Mouse (Mus musculus) NIH3T3 (cell line): Measurements from ENCODE around the gene Krt4.

Experiments used
- DNase-seq: peaks from one replicate; pipeline ENCODE4 v3.0.0-alpha.2; 2012; ENCODE audit warnings: low read depth

The Krt4 gene

DNA sequence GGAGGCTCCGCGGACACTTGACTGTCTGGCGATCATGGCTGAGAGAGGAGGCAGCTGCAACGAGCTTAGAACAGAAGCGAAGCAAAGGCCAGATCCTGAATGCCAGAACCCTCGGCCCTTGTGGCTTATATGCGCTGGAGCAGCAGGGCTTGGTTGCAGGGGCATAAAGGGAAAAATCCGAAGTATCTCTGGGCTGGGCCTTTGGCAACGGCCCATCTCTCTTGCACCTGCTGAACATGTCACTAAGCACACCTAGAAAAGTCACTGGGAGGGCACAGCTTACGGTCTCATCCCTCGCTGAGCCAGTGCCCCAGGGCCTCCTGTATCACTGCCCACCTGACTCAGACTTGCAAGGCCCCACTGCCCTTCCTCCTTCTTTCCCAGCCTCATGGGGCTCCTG, at the start of gene Krt4:
Krt4 (minus strand) TSS at position 101 of the 400 bp plus-strand sequence.
- no peak for DNase-seq

GRCm38 (mm10) chr15:101973414-101974077, 49.0 kb upstream of the Krt4 start:
- DNase-seq = peak; percentile 97

DNA sequence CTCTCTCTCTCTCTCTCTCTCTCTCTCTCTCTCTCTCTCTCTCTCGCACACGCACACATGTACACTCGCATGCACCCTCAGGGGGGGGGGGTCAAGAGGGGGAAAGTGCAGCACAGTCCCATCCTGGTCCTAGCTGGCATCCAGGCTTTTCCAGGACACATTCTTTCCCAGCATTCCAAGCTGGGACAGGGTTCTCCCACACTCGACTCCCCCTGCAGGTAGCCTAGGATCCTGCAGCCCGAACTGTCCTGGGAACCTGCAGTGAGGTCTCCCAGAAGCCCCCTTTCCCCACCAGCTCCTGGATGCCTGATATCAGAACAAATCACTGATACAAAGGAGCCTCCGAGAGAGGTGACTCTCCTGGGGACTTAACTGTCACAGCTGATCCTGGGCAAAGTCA, 46.0 kb upstream of the Krt4 start:
- peak; percentile 64 for DNase-seq

GRCm38 (mm10) chr15:101966808-101967207, 42.3 kb upstream of the Krt4 start:
- DNase-seq = no peak

- no peak for DNase-seq
These were observed 34.4 kb upstream of the Krt4 start for GRCm38 (mm10) chr15:101958891-101959290.

DNA sequence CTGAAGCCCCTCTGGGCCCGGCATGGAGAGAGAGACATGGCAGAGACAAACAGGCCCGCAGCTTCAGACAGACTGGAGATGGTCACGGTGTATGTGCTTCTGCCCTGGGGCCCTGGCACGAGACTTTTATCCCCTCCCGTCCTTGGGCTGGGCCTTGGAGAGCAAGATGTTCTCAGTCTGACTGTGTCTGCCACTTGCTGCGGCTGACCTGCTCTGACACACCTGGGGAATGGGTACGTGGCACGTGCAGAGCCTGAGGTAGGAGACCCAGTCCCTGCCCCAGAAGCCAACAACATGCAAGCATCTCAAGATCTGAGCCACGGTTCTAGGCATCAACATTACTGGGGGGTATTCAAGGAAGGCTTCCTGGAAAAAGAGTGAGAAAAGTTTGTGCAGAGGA, 29.7 kb upstream of the Krt4 start, which contains the start of gene Krt78:
Krt78 (minus strand) TSS at position 101 of the 400 bp plus-strand sequence.
- no peak for DNase-seq

- DNase-seq = no peak
These were observed 28.4 kb upstream of the Krt4 start for GRCm38 (mm10) chr15:101952733-101953474.

DNA sequence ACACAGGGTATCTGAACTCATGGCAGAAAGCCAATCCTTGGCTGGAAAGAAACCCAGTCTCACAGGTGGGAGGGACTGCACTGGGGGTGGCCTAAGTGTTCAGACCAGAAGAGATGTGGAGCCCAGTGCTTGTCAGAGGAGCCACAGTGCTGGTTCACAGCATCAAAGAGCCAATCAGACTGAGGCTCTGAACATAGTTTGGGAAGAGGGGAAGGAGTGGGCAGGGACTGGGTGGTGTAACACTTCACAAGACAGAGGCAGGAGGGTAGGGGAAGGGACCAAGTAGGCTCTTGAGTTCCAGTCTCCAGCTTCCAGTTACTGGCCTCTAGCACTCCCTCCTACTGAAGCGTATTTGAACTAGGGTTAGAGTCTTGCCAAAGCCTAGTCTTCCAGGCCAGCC, 20.9 kb upstream of the Krt4 start:
- DNase-seq = no peak

- peak; percentile 60 for DNase-seq
These were observed 17.4 kb upstream of the Krt4 start for GRCm38 (mm10) chr15:101941948-101942347.

DNA sequence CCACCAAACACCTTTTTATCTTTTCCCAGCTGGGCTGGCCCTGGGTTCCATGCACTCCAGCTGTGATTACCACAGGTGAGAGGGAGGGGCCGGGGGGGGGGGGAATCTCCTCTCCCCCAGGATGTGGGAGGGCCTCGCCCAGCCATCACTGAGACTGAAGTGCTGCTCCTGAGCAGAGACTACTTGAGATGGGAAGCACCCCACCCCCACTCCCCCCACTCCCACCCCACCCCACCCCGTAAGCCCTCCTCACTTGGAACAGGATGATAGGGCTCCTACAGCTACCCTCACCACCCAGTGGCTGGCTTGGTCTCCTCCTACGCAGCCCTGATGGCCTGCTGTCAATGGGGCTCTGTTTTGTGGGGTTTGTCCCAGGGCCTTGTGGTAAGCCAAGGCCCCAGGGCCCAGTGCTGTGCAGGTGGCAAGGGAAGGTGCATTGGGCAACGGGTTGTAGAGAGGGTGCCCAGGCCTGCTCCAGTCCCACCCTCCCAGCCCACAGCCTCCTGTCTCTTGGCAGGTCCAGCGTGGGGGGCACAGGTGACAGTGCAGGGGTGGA, 15.8 kb upstream of the Krt4 start, which contains the start of gene Krt79:
Krt79 (minus strand) TSS at position 51 of the 556 bp plus-strand sequence.
- no peak for DNase-seq

DNA sequence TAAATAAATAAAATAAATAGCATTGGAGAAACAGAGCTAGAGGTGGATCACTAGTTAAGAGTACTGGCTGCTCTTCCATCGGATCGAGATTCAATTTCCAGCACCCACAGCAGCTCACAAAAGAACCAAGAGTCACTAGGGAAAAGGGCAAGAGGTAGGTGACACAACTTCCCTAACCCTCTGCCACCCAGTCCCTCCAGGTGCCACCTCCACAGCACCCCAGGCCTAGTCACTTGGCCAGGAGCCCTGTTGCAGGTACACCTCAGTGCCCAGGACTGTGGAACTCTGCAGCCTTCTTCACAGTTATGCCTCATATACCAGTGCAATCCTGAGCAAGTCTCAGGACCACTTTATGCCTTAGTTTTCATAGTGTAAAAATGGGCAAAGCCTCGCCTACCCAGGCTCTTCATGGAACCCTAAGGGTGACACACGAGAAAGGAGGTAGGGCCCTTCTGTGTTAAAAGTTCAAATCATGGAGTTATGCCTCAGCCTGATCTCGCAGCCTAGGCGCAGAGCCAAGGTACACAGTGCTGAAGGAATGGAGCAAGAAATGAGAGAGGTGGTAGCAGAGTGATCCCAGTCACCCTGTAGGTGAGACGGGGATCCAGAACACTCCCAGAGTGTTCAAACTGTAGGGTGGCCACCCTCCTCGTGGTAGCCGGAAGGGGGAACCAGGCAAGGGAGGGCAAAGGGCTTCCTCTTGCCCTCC, 14.2 kb upstream of the Krt4 start:
- peak; percentile 31 for DNase-seq

DNA sequence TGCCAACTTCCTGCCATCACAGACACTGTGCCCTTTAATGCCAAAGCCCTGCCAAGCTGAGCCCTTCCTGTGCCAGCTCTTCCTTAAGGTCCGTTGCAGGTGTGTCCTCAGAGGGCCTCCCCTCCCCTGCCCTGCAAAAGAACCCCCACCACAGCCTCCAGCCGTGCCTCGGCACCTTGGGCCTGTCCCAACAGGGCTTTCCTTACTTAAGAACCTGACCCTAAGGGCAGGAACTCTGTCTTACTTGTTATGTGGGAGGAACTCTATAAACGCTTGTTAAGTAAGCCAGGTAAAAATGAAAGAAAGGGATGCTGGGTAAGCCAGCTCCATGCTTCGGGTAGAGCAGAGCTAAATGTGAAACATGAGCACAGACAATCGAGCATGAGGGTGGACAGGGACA, 8.5 kb upstream of the Krt4 start:
- no peak for DNase-seq

- no peak for DNase-seq
These were observed 5.1 kb upstream of the Krt4 start for GRCm38 (mm10) chr15:101929666-101930065.

- DNase-seq = no peak
These were observed 4.6 kb upstream of the Krt4 start for GRCm38 (mm10) chr15:101929087-101929486.

DNA sequence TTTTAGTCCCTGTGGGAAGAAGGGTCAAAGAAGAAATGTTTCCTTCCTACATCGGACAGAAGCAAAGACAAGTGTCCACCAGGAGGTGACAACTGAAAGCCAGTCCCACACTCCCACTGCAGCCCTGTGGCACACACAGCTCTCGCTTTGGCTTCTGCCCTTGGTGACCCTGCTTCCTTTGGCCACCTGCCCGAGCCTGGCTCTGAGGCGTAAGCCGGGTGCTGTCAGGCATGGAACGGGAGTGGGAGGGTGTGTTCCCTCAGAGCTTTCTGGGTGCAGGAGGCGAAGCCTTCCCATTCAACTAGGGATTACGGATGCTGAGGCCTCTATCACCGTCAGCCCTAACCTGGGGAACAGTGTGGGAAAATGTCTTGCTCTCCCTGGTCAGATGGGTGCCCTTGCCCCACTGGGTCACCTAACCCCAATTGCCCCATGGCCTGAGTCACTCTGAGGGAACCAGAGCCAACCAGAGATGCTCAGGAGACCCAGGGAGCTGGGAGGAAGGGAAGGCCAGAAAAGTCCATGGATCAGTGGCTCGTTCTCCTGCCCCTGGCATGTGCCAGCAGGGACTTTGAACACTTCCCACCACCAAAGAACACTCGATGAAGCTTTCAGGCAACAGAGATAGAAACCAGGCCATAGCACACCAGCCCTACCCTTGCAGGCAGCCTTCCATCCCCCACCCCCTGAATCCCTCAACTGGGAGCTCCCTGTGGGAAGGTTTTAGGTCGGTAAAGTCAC, 3.0 kb upstream of the Krt4 start:
- peak; percentile 16 for DNase-seq

DNA sequence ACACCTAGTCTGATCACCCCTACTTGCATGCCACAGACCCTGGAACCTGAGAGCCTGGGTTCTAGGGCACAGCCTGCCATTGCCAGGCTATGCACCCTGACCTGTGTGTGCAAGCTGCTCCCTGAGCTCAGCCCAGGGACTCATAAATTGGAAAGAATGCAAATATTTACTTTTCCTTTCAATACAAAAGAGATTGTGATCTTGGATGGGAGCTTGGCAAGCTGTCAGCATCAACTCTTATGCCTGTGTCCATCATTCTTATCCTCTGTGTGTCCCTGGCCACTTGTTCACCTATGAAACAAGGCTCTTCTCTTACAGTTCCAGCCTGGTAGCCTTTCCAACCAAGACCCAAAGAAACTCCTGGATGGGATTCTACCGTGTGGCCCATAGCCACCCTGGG, 506 bp upstream of the Krt4 start:
- DNase-seq = no peak

DNA sequence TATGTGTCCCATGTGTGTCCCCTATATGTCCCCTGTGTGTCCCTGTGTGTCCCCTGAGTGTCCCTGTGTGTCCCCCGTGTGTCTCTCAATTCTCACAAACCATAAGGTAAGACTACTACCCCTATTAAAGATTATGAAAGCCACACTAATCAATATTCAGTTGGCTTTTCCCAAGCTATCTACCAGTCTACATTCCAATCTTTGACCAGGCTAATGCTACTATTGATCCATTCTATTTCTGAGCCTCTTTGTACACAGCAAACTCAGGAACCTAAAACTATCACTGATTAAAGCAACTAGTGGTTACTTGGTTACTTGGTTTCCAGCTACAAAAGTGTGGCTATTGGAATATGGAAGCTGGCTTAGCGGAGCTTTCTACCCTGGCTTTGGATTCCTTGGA, 2.2 kb downstream of the Krt4 start:
- DNase-seq = no peak

DNA sequence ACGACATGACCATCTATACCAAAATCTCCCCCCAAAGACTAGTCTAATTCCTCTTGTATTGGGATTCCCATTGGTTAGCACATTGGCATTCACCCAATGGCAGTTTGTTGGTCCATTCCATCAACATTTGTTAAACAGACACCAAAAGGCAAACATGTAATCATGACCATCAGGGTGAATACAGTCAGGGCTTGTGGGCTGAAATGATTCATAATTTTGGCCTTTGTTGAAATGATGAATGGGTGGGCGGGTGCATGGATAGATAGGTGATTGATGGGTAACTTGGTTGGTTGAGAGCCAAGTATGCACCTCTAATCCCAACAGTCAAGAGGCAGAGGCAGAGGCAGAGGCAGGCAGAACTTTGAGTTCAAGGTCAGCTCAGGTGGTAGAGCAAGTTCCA, 8.5 kb downstream of the Krt4 start:
- DNase-seq = peak; percentile 41

DNA sequence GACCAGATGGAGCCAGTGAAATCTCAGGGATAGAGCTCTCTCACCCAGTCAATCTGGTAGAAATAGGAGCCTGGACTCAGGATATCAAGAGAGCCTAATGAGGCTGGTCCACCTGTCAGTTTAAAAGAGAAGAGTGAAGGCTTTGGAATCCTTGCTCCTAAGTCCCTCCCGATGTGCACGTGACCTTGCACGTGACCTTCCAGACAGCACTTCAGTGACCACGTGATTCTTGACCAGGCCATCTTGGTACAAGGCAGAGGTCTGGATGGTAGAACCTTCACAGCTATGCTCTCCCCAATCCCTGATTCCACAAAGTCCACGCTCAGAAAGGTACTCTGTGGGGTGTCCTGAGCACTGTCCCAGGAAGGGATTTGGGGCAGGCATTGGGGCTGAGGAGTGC, 19.7 kb downstream of the Krt4 start:
- DNase-seq = no peak

DNA sequence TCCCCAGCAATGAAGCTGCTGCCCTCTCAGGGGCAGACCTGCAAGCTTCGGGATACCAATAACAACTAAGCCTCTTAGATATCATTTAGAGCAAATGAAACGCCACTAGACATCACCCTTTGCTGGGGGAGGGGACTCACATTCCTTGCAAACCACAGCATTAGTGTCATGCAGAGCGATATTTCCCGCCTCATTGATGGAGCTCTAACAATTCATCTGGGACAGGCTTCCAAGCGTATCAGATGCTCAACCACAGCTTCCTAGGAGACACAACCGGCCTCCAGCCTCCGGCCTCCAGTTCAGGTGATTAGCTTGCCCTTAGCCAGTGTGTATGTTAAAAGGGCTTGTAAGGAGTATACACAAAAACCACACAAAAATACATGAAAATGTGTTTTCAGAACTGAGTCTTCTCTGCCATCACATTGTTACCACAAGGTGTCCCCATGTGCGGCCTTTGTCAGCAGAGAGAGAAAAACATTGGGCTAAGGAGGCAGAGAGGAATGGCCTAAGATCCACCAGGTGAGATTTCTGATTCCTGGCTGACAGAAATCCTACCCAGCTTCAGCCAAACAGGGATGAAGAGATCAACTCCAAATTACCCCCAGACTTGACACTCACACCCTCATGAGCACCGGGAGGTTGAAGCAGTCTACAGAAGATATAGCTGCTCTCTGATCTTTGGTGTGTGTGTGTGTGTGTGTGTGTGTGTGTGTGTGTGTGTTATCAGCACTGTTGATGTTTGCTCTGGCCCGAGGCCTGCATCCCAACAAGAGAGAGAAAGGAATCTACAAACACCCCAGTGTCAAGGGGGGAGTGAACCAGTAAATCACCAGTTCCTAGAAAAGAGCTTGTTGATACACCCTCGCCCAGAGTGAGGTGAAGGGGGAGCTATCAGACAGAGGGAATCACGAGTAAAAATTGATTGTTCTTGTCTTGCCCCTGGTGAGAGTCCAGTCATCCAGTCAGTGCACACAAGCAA, 22.1 kb downstream of the Krt4 start:
- no peak for DNase-seq

DNA sequence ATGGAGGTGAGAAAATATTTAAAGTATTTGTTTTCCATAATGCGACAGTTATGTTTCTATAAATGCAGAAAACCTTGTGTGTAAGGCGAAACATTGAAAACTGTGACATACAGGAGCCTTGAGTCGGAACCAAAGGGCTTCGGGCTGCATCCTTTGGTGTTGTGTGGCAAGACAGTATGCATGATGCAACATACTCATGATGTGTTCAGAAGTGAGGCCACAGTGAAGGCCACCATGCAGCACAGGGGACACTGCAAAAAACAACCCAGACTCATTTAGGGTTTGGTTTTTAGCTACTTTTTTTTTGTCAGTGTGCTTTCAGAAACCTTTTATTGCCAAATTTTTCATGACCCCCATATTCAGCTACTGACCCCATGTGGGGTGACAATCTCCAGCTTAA, 29.3 kb downstream of the Krt4 start:
- no peak for DNase-seq
